Mouse (Mus musculus): ENCODE results near the gene Utp3. TPM values are rescaled to one million over a fixed set of nuclear protein-coding genes. Genes with fewer than 3 reads are reported as not detected.

The Utp3 gene
- polyA plus RNA-seq, 1 experiment from 2014 or later = 60.9 TPM

DNA sequence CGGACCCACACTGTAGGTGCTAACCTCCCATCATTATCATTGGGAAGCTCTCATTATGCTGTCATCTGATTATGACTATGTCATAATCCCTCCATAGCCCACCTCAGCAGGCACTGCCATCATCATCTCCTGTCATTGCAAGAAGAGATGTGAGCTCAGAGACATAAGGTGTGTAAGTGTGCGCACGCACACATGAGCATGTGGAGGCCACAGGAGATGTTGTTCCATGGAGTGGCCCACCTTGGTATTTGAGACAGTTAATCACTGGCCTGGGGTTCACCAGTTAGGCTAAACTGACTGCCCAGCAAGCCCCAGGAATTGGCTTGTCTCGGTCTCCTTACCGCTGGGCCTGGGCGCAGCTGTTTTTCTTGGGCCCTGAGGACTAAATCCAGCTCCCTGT, 27.1 kb downstream of the Utp3 start:
- peaks cover 18% of the 10 kb centered on the region for H3K4me1 ChIP-seq
- H3K27me3 ChIP-seq = no peaks in the 10 kb centered on the region
- H3K9ac ChIP-seq = no peak overlapping the region
- no peaks in the 10 kb centered on the region for H3K36me3 ChIP-seq
- no peak overlapping the region for H3K27ac ChIP-seq
- H3K4me3 ChIP-seq = no peak overlapping the region
- WGBS = 95% methylated on average over 6 of the region's 6 CpGs
- no peak overlapping the region for H3K4me2 ChIP-seq (replicated peaks)
- no peaks in the 10 kb centered on the region for H3K9me3 ChIP-seq (replicated peaks)
- ATAC-seq (ENCODE audit: low FRiP score) = no peak

DNA sequence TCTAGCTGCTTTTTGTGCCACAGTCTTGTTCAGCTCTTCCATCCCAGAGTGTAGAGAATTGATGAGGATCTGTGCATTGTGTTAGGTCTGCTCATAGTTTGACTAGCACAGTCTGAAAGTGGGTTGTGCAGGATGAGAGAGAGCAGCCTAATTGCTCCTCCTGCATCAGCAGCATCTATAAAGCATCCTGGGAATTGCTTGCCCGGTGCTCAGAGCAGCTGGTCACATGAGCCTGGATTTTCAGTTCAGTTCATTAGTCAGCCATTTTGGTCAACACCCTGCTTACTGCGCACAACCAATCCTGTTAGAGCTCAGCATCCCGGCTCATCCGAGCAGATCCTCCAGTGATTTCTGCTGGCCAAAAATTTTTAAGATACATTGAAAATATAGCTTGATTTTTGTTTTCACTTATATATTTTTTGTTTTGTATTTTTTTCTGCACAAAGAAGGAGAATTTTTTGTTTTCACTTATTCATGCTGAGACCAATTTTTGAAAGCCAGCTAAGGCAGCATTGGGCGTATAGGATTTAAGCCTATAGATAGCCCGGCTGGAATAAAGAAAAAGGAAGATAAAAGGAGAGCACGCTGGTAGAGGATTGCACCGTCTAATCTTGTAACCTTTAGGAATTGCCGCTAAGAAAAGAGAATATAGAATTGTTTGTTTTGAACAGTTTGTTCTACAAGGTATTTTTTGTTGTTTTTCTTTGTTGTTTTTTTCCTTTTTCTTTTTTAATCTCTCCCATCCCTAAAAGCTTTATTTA, 29.2 kb downstream of the Utp3 start:
- Histone ChIP-seq H3K4me3 (peak overlapping the region; percentile 60), H3K9ac (peak overlapping the region; percentile 82), H3K27ac (peak overlapping the region; percentile 81), H3K27me3 (no peaks in the 10 kb centered on the region), H3K4me2 (replicated peaks) (peak overlapping the region; percentile 63), H3K4me1 (peaks cover 36% of the 10 kb centered on the region), H3K9me3 (replicated peaks) (no peaks in the 10 kb centered on the region), H3K36me3 (no peaks in the 10 kb centered on the region)
- WGBS = 30% methylated on average over 9 of the region's 9 CpGs
- peak; percentile 94 for ATAC-seq (ENCODE audit: low FRiP score)

DNA sequence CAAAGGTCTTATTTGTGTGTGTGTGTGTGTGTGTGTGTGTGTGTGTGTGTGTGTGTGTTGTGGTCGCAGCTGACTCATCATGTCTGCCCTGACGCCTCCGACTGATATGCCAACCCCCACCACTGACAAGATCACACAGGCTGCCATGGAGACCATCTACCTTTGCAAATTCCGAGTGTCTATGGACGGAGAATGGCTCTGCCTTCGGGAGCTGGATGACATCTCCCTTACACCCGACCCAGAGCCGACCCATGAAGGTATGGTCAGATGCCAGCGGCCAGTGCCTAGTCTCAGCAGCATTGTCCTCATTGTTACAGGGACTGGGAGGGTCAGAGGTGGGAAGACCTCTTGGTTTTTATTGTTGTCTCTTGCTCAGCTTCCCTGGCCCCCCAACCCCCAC, 29.8 kb downstream of the Utp3 start:
- 9% methylated on average over 9 of the region's 9 CpGs for WGBS
- peak overlapping the region; percentile 81 for H3K27ac ChIP-seq
- no peaks in the 10 kb centered on the region for H3K36me3 ChIP-seq
- ATAC-seq (ENCODE audit: low FRiP score) = peak; percentile 51
- H3K9ac ChIP-seq = peak overlapping the region; percentile 82
- H3K4me3 ChIP-seq = peak overlapping the region; percentile 60
- H3K4me1 ChIP-seq = peaks cover 43% of the 10 kb centered on the region
- H3K27me3 ChIP-seq = no peaks in the 10 kb centered on the region
- H3K4me2 ChIP-seq (replicated peaks) = peak overlapping the region; percentile 63
- no peaks in the 10 kb centered on the region for H3K9me3 ChIP-seq (replicated peaks)

DNA sequence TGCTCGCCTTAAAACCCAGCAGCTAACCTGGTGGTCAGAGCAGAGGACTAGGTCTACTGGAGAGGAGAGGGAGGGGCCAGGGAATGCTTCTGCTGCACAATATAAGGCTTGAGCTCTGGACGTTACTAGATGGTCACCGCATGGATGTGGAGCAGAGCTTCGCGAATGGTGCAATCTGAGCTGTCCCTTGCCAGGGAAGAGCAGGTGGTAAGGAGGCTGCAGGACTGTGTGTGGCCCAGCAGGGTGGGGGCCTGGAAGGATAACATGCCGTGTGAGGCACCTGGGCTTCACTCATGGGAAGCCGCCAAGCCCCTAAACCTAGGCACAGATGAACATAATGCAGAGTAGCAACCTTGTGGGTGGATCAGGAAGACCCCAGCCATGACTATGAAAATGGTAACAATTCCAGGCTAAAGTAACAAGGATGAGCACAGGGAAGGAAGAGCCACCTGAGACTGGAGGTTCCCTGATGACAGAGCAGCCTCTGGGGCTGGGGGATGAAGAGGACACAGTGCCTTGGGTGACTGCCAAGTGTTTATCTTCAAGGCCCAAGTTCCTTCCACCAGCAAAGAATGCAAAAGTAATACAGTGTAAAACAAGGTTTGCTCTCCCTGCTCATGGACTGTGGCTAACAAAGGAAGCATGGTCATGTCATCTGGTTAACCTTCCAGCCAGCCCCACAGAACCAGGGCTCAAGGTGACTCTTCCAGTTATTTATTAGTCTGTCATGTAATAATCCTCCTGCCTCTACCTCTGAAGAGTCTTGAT, 32.3 kb downstream of the Utp3 start:
- Histone ChIP-seq H3K36me3 (no peaks in the 10 kb centered on the region), H3K4me3 (peak overlapping the region; percentile 60), H3K4me1 (peaks cover 47% of the 10 kb centered on the region), H3K9ac (peak overlapping the region; percentile 82), H3K27me3 (no peaks in the 10 kb centered on the region), H3K4me2 (replicated peaks) (peak overlapping the region; percentile 63), H3K9me3 (replicated peaks) (no peaks in the 10 kb centered on the region), H3K27ac (0 out of 2 replicates have a peak overlapping the region, but pooled peaks have one; percentile 64)
- 56% methylated on average over 7 of the region's 7 CpGs for WGBS
- no peak for ATAC-seq (ENCODE audit: low FRiP score)

DNA sequence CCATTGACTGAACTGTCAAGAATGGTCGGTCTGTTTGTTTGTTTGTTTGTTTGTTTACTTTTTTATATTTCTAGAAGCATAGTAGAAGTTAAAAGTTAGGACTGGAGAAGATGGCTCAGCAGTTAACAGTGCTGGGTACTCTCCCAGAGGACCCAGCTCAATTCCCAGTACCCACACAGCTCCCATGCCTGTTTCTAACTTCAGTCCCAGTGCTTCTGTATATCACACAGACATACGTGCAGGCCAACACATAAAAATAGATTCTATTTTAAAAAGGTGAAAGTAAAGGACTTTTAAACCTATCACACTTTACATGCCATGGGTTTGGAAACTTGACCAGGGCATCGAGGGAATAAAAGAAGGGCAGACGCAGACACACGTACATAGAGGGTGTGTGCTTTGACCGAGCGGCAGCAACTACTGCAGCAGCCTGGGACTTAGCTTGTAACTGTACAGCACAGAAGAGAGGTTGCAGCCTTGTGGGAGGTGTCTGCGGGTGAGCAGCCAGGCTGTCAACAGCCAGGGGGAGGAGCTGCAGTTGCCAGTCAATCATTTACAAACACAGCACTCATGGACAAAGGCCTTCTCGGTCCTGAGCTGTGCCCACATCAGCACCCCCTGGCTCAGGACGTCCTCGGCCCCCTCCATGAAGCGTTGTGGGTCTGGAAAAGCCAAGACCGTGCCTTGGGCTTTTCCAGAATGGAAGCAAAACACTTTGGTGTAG, 33.1 kb downstream of the Utp3 start:
- Histone ChIP-seq H3K27ac (peak overlapping the region; percentile 64), H3K27me3 (no peaks in the 10 kb centered on the region), H3K4me2 (replicated peaks) (peak overlapping the region; percentile 63), H3K36me3 (no peaks in the 10 kb centered on the region), H3K9ac (peak overlapping the region; percentile 82), H3K4me1 (peaks cover 47% of the 10 kb centered on the region), H3K9me3 (replicated peaks) (no peaks in the 10 kb centered on the region), H3K4me3 (peak overlapping the region; percentile 60)
- ATAC-seq (ENCODE audit: low FRiP score) = peak; percentile 19
- 22% methylated on average over 13 of the region's 13 CpGs for WGBS

DNA sequence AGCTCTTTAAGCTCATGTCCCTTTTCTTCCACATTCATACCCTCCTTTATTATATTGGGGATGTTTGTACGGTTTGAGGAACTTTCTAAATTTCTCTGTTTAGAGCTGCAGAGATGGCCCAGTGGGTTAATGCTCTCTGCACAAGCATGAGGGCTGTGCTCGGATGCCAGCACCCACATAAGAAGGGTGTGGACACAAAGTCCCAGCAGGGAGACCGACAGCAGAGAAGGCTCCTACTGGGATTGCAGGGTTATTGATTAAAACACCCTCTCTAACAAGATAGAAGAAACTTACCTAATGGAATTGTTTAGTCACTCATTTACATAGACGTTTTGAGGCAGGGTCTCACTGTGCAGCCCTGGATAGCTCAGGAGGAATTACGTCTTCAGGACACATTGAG, 34.2 kb downstream of the Utp3 start:
- 55% methylated on average over 5 of the region's 5 CpGs for WGBS
- Histone ChIP-seq H3K9ac (no peak overlapping the region), H3K4me1 (peaks cover 47% of the 10 kb centered on the region), H3K27me3 (no peaks in the 10 kb centered on the region), H3K4me3 (no peak overlapping the region), H3K36me3 (peaks cover 4% of the 10 kb centered on the region; the same call in 1 of the 2 replicates), H3K9me3 (replicated peaks) (no peaks in the 10 kb centered on the region), H3K4me2 (replicated peaks) (peak overlapping the region; percentile 1; the same call in 1 of the 2 replicates), H3K27ac (no peak overlapping the region)
- ATAC-seq (ENCODE audit: low FRiP score) = no peak

DNA sequence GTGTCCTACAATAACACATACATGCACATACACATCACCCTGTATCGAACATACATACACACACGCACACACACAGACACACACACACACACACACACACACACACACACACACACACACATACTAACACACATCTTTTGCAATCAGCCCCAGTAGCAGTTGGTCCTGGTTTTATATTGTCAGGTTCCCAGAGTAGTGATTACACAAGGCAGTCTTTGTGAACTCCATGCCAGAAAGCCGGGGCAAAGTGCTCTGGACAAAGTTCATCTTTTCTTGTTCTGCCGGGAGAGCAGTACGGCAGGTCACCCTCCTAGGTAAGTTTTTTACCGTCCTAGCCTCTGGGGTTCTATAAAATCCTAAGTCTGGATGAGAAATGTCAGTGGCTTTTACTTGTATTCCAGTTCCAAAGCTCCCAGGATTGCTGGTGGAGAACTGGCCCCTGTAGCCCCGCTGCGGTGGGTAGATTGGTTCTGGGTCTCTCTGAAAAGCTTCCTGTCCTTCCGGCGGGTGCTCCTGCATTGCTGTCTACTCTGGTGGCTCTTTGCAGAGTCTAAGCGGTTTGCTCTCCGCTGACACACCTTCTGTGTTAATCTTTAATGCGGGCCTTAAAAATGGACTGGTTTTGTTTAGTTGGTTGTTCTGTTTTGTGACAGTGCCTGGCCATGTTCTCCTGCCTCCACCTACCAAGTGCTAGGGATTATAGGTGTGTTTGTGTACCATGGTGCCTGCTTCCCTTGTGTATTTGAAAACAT, 39.3 kb downstream of the Utp3 start:
- 90% methylated on average over 13 of the region's 13 CpGs for WGBS
- peaks cover 9% of the 10 kb centered on the region for H3K4me1 ChIP-seq
- H3K36me3 ChIP-seq = peaks cover 4% of the 10 kb centered on the region; the same call in 1 of the 2 replicates
- H3K27me3 ChIP-seq = no peaks in the 10 kb centered on the region
- no peaks in the 10 kb centered on the region for H3K9me3 ChIP-seq (replicated peaks)
- no peak for ATAC-seq (ENCODE audit: low FRiP score)
- H3K4me3 ChIP-seq = no peak overlapping the region
- no peak overlapping the region for H3K9ac ChIP-seq
- H3K27ac ChIP-seq = no peak overlapping the region
- no peak overlapping the region for H3K4me2 ChIP-seq (replicated peaks)

DNA sequence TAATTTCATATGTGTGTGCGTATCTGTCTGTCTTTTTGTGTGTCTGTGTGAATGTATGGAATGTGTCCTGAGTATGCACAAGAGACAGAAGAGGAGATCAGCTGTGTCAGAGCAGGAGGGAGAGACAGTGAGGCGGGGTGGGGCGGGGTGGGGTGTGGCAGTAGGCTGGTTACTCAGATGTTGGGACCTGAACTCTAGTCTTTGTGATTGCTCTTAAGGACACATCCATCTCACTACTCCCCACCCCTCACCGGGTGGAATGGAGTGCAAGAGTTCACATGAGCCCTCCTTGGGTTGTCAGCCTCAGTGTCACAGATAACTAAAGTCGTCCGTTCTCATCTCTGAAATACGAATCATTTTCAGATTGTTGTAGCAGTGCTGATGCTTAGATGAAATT, 39.9 kb downstream of the Utp3 start:
- Histone ChIP-seq H3K9ac (no peak overlapping the region), H3K4me1 (peaks cover 3% of the 10 kb centered on the region), H3K4me2 (replicated peaks) (no peak overlapping the region), H3K27me3 (no peaks in the 10 kb centered on the region), H3K27ac (no peak overlapping the region), H3K9me3 (replicated peaks) (no peaks in the 10 kb centered on the region), H3K36me3 (peaks cover 4% of the 10 kb centered on the region), H3K4me3 (no peak overlapping the region)
- WGBS = 93% methylated on average over 5 of the region's 7 CpGs
- ATAC-seq (ENCODE audit: low FRiP score) = 0 out of 2 replicates have a peak, but pooled peaks have one; percentile 6

DNA sequence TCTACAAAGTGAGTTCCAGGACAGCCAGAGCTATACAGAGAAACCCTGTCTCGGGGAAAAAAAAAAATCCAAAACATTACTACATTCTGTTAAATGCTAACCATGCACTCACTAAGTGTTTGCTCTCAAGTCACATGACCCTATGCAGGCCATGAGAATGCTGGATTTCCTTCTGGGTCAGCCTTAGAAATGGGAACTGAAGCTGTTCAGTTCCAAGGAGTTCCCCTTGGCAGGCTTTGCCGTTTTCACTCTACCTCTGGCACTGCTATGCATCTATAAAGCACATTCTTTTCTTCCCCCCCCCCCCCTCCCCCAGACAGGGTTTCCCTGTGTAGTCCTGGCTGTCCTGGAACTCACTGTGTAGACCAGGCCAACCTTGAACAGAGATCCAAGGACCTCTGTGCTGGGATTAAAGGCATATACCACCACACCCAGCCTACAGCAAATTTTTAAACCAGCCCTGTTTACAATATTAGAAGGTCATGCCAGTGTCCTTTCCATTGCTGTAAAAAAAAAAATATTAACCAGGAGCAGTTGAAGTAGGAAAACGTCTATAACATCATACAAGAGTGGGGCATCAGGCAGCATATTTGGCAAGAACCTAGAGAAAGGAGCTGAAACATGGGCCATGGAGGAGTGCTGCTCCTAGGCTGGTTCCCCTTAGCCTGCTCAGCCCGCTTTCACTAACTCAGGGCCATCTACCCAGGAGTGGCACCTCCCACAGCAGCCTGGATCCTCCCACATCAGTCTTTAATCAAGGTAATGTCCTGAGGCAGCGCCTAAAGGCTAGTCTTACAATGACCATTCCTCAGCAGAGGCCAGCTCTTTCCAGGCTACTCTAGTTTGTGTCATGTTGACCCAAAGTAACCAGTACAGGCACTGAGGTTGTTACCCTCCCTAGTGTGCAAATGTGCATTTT, 41.5 kb downstream of the Utp3 start:
- Histone ChIP-seq H3K36me3 (peaks cover 4% of the 10 kb centered on the region), H3K9me3 (replicated peaks) (no peaks in the 10 kb centered on the region), H3K4me1 (no peaks in the 10 kb centered on the region), H3K27me3 (no peaks in the 10 kb centered on the region), H3K4me2 (replicated peaks) (no peak overlapping the region), H3K27ac (no peak overlapping the region), H3K9ac (no peak overlapping the region), H3K4me3 (no peak overlapping the region)
- ATAC-seq (ENCODE audit: low FRiP score) = no peak
- 80% methylated on average over 5 of the region's 5 CpGs for WGBS

DNA sequence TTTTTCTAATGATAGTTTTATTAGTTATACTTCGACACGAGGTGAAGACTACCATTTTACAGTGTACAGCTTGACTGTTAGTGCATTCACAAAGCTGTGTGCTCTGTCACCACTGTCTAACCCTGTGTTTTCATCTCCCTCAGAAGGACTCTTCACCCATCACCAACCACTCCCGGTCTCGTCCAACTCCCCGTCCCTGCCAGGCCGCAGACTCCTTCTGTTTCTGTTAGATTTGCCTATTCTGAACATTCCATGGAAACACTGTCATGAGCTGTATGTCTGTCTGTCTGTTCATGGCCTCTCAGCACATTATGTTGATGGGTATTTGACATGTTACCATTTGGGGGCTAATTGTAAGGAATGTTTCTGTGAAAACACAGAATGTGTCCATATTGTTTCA, 44.7 kb downstream of the Utp3 start:
- no peak overlapping the region for H3K4me2 ChIP-seq (replicated peaks)
- WGBS = 93% methylated on average over 6 of the region's 6 CpGs
- H3K4me1 ChIP-seq = no peaks in the 10 kb centered on the region
- no peak overlapping the region for H3K4me3 ChIP-seq
- ATAC-seq (ENCODE audit: low FRiP score) = no peak
- no peaks in the 10 kb centered on the region for H3K9me3 ChIP-seq (replicated peaks)
- no peak overlapping the region for H3K9ac ChIP-seq
- H3K36me3 ChIP-seq = no peaks in the 10 kb centered on the region; the same call in 1 of the 2 replicates
- no peak overlapping the region for H3K27ac ChIP-seq
- no peaks in the 10 kb centered on the region for H3K27me3 ChIP-seq

DNA sequence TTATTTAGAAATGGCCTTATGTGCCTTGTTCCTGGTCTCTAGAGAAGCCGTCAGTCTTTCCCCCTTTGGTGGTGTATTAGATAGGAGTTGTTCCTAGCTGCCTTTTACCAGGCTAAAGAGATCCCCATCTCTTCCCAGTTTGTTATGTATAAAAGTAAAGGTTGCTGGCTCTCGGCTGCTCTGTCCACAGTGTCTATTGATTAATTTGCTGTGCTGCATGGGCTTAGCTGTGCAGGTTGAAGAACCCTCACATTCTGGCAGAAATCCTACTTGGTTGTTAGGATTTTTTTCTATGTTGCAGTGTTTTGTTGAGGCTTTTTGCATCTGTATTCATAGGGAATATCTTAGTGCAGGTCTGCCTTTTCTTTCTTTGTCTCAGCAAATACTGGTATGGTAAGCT, 47.8 kb downstream of the Utp3 start:
- Histone ChIP-seq H3K4me2 (replicated peaks) (no peak overlapping the region), H3K9ac (no peak overlapping the region), H3K4me3 (no peak overlapping the region), H3K36me3 (peaks cover 7% of the 10 kb centered on the region; the same call in 1 of the 2 replicates), H3K9me3 (replicated peaks) (no peaks in the 10 kb centered on the region), H3K27me3 (no peaks in the 10 kb centered on the region), H3K27ac (no peak overlapping the region), H3K4me1 (no peaks in the 10 kb centered on the region)
- ATAC-seq (ENCODE audit: low FRiP score) = no peak
- WGBS = 82% methylated on average over 2 of the region's 2 CpGs
